Mouse (Mus musculus): Measurements from ENCODE around the gene Thap2.

Gene Thap2

DNA sequence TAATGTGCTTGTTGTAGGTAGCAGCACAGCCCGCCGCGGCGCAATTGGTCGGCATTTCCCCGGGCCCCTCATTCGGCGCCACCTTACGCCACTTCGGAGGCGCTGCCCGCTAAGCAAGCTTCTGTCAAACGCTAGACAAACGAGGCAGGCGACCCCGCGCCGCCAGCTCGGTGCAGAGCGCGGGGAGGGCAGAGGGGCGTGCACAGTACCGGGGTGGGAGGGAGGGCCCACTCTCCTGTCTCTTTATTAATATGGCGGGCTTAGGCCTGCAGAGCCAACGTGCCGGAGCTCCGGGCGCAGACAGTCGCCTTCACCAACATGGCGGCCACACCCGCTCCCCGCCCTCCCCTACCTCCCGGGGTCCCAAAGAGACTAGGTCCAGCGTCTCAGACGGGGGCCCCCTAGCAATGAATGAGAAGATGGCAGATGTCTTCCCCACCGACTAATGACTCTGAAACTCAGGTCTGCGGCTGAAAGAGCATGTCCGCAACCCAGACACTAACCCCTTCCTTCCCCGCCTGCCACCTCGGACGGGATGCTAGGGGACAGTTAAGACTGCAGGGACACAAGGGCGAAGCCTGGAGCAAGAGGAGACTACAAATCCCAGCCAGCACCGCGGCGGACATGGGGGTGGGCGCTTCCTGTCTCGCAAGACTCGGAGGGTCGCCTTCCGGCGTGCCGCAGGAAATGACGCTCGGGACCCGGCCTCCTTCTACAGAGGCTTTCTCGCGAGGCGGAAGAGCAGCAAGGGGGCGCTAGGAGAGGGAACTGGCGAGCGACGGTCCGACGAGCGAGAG is at the start of gene Thap2, which contains the start of gene Zfc3h1:
Gene Thap2, minus strand, starts transcription at position 223 of the 797 bp plus-strand sequence.
Gene Zfc3h1, plus strand, starts transcription at position 739 of the 797 bp plus-strand sequence.
- DNase-seq (ENCODE audit: low spot score), result peak; percentile 97

DNA sequence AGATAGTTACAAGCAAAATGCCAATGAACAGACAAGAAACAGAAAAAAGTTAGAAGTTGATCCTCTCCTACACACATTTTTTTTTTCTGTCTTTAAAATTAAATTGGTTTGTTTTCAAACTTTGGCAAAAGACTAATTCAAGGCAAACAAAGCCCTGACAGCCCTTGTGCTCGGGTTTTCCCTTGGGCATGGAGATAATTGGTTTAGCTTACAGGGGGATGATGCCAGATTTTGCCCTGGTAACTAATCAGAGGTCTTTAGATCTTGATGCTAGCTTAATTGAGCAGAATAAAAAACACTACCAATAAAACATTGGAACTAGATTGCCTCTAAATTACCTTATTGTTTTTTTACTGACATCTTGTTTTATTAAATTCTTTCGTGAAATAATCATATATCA is 41.1 kb upstream of the Thap2 start:
- DNase-seq (ENCODE audit: low spot score), result no peak

DNA sequence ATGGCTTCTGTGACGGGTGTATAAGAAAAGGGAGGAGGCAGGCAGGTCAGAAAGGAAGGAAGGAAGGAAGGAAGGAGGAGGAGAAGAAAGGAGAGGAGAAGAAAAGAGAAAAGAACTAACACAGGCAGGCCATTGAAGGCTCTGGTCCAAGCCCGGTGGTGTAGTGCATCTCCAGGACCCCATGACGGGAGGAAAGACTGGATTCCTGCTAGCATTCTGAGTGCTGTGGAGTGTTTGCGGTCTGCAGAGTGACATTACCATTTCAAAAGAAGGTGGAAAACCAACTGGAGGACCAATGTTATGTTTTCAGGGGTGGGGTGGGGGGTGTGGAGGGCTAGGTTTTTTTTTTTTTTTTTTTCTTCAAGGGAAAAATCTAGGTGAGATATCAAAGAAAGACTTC is 37.7 kb upstream of the Thap2 start:
- no peak for DNase-seq (ENCODE audit: low spot score)

DNA sequence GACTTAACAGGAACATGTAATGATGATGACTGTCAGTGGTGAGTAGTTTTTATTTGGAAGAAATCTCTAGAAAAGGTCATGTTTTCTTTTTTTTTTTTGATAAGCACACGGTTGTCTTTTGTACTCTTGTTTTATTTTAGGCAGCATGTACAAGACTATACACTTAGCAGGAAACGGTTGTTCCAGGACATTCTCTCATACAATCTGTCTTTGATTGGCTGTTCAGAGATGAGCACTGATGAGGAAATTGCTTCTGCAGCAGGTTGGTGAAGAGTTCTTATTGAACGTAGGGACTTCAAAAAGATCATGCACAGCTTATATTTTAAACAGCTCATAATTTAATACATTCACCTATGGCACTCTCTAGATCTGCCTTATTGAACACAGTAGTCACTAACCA is 29.8 kb upstream of the Thap2 start:
- DNase-seq (ENCODE audit: low spot score), result no peak

DNA sequence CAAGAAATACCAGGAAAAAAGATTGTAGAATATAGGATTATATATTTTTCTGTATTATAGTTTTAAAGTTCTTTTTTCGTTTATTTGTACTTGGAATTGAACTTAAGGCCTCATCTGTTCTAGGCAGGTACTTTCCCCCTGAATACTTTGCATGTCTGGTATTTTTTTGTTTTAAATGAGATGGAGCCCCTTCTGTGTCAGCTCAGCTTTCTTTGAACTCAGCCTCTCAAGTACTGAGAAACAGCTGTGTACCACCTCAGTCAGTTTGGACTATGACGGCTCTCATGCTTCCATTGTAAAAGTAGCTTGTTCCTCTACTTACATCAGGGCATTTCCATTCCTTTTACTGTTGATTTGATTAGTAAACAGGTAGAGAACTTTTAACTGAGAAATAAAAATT is 29.3 kb upstream of the Thap2 start:
- DNase-seq (ENCODE audit: low spot score), result no peak

DNA sequence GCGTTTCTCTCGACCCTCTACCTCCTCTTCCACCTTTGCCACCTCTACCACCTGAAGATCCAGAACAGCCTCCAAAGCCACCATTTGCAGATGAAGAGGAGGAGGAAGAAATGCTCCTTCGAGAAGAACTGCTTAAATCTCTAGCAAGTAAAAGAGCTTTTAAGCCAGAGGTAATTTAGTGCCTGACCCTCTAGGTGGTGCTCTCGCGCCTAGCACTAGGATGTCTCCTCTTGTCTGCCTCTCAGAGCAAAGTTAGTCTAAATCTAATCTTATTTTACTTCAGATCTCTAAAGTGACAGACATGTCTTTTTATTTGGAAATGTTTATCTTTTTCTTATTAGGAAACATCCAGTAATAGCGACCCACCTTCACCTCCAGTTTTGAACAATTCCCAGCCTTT is 22.1 kb upstream of the Thap2 start:
- peak; percentile 21 for DNase-seq (ENCODE audit: low spot score)

DNA sequence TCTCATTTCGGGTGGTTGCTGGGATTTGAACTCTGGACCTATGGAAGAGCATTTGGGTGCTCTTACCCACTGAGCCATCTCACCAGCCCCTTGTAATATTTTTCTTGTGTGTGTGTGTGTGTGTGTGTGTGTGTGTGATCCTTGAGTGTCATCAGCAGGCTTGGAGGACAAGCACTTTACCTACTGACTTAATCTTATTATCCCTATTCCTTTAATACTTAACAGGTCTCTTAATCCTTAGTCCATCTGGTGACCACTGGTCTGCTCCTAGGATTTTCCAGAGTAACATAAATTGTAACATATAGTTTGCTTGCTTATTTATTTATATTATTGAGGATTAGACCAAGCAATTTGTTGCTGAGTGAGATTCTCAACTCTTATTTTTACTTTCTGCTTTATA is 7.7 kb upstream of the Thap2 start:
- DNase-seq (ENCODE audit: low spot score), result no peak

DNA sequence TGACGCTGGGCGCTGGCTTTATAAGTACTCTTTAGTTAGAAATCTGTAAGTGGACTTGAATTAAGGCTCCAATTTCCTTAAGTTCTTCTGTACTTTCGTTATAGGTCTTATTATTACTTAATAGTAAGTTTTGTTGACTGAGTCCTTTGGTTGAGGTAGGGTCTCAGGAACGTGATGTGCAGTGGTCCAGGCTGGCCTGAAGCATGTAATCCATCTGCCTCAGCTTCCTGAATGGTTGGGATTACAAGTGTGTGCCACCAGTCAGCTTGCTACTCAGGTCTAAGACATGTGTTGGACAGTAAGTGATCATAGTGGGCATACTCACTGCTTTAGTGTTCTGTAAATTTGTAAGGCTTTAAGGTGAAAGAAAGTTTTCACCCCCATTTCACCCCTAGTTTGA is 6.8 kb upstream of the Thap2 start:
- DNase-seq (ENCODE audit: low spot score), result no peak

DNA sequence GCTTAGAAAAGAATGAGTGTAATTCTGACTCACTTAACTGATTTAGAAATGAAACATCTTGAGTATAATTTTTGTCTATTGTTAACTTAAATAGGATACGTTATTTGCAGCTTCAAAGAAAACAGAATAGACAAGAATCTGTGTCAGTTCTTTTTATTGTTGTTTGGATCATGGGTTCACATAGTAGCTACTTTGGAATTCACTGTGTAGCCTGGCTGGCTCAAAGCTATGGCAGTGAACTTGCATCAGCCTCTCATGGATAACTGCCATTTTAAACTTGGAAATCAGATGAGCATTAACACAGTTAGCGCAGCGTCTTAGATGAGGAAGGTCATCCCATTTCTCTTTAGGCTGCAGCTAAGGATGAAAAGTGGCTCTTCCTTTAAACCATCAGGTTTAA is 3.6 kb upstream of the Thap2 start:
- DNase-seq (ENCODE audit: low spot score), result no peak

DNA sequence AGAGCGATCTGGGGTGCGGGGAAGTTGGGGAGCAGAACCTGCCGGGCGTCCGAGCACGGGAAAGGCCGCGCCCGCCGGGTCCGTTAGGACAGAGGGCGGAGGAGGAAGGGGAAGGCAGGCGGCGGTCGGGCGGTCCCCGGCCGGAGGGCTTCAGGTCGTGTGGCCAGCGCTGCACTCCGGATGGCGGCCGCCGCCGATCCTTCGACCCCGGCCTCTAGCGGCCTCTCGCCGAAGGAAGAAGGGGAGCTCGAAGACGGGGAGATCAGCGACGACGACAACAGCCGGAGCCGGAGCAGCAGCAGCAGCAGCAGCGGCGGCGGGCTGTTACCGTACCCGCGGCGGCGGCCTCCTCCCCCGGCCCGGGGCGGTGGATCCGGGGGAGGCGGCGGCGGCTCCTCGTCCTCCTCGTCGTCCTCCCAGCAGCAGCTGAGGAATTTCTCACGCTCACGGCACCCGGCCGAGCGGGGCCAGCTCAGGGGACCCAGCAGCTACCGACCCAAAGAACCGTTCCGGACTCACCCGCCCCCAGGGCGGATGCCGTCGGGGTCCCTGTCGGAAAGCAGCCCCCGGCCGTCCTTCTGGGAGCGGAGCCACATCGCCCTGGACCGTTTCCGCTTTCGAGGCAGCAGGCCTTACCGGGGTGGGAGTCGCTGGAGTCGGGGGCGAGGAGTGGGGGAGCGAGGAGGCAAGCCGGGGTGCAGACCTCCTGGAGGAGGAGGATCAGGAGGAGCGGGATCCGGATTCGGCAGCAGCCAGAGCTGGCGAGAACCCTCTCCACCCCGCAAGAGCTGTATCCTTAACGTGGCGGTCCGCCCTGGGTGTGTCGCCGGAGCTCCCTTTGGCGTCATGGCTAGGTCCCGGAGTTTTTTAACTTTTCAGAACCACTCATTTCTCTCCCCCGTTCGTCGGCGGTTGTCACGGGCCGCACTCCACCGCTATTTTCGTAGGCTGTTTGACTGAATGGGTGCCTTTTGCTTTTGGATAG is 1.1 kb upstream of the Thap2 start:
- DNase-seq (ENCODE audit: low spot score), result peak; percentile 21

DNA sequence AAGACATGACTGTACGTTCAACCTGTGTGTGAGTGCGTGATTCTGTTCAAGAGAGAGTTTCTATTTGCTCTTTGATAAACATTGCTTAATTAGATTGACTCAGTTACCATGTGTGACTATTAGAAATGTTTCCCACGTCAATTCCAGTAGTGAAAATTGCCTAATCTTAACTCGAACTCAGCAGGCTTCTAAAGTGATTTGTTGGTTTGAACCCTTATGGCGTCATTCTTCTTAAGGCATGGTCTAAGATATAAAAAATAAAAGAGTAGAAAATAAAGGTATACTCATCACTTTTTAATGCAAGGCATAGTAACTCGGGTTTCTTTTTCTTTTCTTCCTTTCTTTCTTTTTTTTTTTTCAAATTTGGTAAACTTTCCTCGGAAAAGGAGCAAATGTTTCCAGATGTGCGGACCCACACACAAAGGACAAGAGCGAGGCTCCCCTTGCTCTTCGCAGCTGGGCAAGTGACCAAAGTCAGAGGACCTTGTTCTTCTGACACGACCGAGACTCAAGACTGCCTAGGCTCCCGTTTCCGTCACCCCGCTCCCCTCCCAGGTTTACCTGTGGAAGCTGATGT is 511 bp downstream of the Thap2 start:
- no peak for DNase-seq (ENCODE audit: low spot score)

DNA sequence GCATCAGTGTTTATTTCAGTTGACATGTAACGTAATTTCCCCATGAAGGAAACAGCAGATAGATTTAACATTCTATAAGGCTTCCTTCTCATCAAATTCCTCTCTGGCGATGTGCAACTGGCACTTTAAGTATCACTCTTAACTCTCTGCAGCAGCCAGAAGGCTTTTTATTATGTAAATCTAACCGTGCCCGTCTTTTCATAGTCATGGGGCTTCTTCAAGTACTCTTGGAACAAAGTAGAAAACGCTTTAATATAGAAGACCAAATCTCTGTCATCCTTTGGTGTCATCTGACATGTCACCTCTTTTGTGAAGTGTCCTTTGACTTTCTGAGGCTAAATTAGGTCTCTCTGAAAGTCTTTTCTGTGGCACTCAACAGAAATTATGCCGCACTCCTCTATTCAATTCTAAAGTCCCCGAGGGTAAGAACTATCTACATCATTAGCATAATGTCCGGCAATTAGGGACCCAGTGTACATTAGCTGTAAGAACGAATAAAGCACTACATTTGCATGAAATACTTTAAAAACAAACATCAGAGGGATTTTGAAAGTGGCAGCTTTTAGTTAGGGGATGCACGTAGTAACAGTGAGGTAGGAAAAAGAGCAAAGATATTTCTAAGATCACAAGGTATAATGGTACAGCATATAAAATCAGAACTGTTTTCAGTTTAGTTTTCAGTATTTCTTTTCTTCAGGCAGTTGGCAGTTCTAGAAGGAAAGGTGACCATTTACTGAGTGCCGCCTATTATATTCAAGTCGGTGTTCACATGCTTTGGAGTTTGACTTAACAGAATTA is 1.2 kb downstream of the Thap2 start:
- DNase-seq (ENCODE audit: low spot score), result no peak

DNA sequence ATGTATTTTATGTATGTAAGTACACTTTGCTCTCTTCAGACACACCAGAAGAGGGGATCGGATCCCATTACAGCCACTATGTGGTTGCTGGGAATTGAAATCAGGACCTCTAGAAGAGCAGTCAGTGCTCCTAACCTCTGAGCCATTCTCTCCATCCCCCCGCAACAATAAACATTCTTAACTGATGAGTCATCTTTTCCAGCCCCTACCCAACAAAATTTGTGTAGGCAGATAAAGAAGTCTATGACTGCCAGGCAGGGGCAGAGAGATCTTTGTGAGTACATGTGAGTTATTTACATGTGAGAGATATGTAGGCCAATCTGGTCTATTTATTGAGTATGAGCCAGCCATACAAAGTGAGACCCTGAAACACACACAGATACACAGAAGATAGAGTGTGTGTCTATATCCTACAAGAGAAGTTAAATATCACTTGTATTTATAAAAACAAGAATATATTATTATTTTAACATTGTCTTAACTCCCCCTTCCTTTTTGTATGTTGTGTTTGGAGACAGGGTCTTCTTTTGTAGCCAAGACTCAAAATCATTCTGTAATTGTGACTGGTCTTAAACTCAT is 2.6 kb downstream of the Thap2 start:
- no peak for DNase-seq (ENCODE audit: low spot score)

DNA sequence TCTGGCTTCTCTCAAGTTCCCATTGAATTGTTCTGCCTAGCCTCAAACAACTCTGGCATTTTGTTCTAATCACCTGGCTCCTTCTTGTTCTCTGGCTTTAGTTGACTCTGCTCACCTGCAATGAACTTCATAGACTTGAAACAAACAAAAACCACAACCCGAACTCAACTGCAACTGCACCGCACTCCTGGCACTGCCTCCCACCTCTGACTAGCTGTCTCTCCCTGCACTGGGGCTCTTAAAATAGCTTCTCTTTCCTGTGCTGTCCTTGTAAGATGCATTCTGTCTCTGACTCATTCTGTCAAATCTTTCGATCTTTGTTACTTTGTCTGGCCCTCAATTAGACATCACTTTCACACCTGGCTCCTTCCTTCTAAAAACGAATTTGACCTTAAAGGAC is 21.1 kb downstream of the Thap2 start:
- no peak for DNase-seq (ENCODE audit: low spot score)

DNA sequence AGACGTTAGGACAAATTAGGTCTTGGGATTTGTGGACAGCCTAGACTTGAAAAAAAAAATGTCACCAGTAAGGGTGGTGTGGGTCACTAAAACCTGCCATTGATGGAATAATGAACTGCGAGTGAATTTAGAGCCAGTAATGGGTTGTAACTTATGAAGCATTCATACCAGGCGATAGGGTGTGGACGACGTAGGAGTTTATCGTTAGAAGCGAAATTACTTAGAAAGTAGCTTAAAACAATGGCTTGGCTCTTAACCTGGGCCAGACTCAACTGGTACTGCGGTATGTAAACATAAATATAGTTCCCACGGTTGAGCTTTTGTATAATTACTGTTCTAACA is 21.6 kb downstream of the Thap2 start:
- DNase-seq (ENCODE audit: low spot score), result no peak

DNA sequence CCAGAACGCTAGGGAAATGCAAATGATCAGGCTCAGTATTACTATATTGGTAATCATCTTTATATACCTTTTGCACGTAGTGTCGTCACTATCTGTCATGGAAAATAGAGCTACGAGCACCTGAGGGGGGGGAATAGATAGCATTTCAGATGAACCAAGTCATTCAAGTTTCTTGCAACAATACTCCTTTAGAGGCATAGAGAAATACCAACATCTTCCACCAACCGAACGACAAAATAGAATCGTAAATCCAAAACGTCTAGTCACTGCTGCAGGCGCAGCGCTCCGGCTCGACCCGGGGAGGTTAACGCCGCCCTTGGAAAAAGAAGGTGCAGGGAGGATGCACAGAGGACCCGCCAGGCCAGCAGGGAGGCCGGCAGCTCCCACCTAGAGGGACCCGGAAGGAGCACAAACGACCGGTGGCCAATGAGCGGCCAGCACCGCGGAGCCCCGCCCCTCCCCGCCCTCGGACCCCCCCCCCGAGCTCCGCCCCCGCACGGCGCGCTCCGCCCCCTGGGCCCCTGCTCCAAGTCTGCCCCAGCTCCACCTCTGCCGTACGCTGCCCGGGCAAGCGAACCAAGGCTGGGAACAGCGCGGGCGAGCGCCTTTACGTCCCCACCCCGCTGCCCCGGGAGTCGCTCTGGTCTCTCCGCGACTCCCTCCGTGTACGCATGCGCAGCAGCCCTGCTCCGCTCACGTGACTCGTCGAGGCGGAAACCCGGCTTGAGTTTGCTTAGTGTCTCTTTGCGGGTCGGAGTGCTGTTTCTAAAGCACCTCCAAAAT is 22.2 kb downstream of the Thap2 start, which contains the start of gene Tmem19:
Gene Tmem19, minus strand, starts transcription at position 662 of the 783 bp plus-strand sequence.
- DNase-seq (ENCODE audit: low spot score), result peak; percentile 89

DNA sequence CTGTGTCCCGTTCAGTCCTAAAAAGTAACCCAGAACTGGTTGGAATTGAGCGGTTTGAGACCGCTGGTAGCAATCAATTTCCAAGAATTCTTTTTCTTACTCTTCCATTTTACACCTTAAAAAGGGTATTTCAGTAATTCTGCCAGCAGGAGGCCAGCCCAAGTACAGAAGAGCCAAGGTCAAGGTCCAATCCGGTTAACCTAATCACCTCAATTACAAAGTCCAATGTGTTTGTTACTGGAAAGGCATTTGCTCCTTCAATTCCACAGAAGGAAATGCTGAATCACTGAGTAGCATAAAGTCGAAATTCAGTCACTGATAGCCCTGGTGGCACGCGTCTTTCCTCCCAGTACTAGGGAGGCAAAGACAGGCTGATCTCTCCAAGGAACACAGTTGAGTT is 25.2 kb downstream of the Thap2 start:
- no peak for DNase-seq (ENCODE audit: low spot score)

DNA sequence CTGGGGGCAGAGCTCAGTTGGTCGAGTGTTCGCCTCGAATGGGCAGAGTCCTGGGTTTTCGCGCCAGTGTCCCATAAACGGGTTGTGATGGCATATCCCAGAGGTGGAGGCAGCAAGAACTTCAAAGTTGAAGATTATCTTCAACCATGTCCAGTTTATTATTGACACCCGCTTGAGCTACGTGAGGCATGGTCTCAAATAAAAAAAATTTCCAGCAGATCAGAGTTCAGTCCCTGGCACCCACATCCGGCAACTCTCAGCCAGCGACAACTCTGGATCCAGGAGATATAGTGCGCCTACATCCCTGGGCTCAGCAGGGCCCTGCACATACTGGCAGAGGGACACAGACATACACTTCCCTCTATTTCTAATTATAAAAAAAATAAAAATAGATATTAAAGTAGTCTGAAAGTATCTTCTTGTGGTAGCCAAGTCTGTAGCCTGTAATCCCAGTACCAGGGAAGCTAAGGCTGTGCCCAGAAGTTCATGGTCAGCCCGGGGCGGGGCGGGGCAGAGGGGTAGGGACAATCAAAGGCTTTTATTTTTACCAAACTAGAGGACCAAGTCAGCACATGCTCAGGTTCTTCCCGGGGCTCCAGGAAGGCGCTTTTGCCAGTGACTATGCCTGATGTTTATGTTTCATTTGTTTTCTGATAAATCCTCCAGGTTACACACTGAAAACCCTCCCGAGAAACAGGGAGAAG is 25.9 kb downstream of the Thap2 start:
- no peak for DNase-seq (ENCODE audit: low spot score)

DNA sequence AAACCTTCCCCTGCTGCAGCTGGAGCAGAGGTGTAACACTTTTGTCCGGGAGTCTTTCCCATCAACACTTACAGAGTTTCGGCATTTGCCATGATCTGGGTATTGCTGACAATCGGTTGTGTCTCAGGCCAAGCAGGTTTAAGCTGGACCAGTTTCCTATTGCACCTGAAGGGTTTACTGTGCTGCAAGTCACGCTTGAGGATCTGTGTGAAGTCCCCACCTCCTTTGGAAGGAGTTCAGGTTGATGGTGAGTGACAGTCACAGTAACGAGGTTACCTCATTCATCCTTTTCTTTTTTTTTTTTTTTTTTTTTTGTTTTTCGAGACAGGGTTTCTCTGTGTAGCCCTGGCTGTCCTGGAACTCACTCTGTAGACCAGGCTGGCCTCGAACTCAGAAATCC is 28.1 kb downstream of the Thap2 start:
- DNase-seq (ENCODE audit: low spot score), result no peak

DNA sequence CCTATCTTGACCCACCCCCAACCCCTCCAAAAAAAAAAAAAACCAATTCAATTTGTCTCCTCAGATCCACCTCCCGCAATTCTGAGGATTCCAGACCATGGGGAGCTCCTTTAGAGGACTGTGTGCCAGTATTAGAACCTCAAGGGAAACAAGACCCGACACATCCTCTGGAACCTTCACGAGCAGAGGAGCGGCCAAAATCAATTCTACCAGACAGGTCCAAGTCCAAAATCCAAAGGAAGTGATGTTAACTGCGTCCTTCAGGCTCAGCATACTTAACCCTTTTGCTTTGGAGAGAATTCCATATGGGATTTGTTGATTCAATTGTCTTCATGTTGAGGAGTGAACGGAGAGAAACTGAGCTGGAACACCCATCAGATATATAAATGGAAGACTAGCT is 29.2 kb downstream of the Thap2 start:
- no peak for DNase-seq (ENCODE audit: low spot score)

All from left cerebral cortex, adult 11 months (tissue).